Mouse (Mus musculus) MEL (cell line): Measurements from ENCODE around the gene Ptpn11.

Experiments used
- CTCF ChIP-seq, 3 experiments: IDR thresholded peaks in 2 of 3; conservative IDR thresholded peaks in 1 of 3; 2 replicates each; pipeline ENCODE4 v1.5.1; 2011 to 2012; ENCODE audit warnings: low read length in 3 of 3, low read depth in 2 of 3, mild to moderate bottlenecking in 2 of 3, improper control_type of control experiment in 1 of 3, inconsistent platforms in 1 of 3, mixed read lengths in 1 of 3, moderate library complexity in 1 of 3; ENCODE audit not compliant: control insufficient read depth in 1 of 3, insufficient read depth in 1 of 3, poor library complexity in 1 of 3, severe bottlenecking in 1 of 3
- E2F4 ChIP-seq: IDR thresholded peaks from 2 replicates; pipeline ENCODE4 v1.6.1; 2011; ENCODE audit warnings: low read depth, low read length, improper control_type of control experiment, borderline replicate concordance
- EP300 ChIP-seq, 2 experiments: IDR thresholded peaks; 2 replicates each; pipeline ENCODE4 v1.6.1; 2011; ENCODE audit warnings: improper control_type of control experiment in 2 of 2, low read length in 2 of 2, low read depth in 1 of 2, mild to moderate bottlenecking in 1 of 2
- GABPA ChIP-seq: IDR thresholded peaks from 2 replicates; pipeline ENCODE4 v1.6.1; 2012; ENCODE audit warnings: low read depth, mild to moderate bottlenecking, inconsistent platforms, low read length, improper control_type of control experiment, moderate library complexity
- GATA1 ChIP-seq: IDR thresholded peaks from 2 replicates; pipeline ENCODE4 v1.6.1; 2011; ENCODE audit warnings: low read depth, low read length, improper control_type of control experiment
- MEF2A ChIP-seq: IDR thresholded peaks from 2 replicates; pipeline ENCODE4 v1.6.1; 2014; ENCODE audit warnings: low read depth, mild to moderate bottlenecking, inconsistent platforms, low read length, improper control_type of control experiment; ENCODE audit not compliant: poor library complexity, insufficient replicate concordance, severe bottlenecking; ENCODE audit errors: extremely low read depth
- NELFE ChIP-seq: IDR thresholded peaks from 2 replicates; pipeline ENCODE4 v1.6.1; 2011; ENCODE audit warnings: low read depth, low read length, improper control_type of control experiment
- POLR2A ChIP-seq, 2 experiments: IDR thresholded peaks; 2 replicates each; pipeline ENCODE4 v1.6.1; 2011 to 2012; ENCODE audit warnings: low read length in 2 of 2, mild to moderate bottlenecking in 2 of 2, control low read depth in 1 of 2, improper control_type of control experiment in 1 of 2, low read depth in 1 of 2, moderate library complexity in 1 of 2; ENCODE audit not compliant: control insufficient read depth in 1 of 2, insufficient read depth in 1 of 2, poor library complexity in 1 of 2
- SIN3A ChIP-seq: IDR thresholded peaks from 2 replicates; pipeline ENCODE4 v1.6.1; 2012; ENCODE audit warnings: low read length, improper control_type of control experiment, inconsistent platforms
- TAL1 ChIP-seq: IDR thresholded peaks from 2 replicates; pipeline ENCODE4 v1.6.1; 2012; ENCODE audit warnings: mild to moderate bottlenecking, inconsistent platforms, low read length, moderate library complexity, mixed read lengths
- TCF12 ChIP-seq: IDR thresholded peaks from 2 replicates; pipeline ENCODE4 v1.6.1; 2014; ENCODE audit warnings: low read depth, mild to moderate bottlenecking, inconsistent platforms, low read length, improper control_type of control experiment, moderate library complexity
- USF2 ChIP-seq, 2 experiments: IDR thresholded peaks; 2 replicates each; pipeline ENCODE4 v1.6.1; 2011 to 2012; ENCODE audit warnings: improper control_type of control experiment in 2 of 2, low read length in 2 of 2, borderline replicate concordance in 1 of 2, inconsistent platforms in 1 of 2, low read depth in 1 of 2, mild to moderate bottlenecking in 1 of 2; ENCODE audit not compliant: insufficient read depth in 1 of 2
- ZC3H11A ChIP-seq: IDR thresholded peaks from 2 replicates; pipeline ENCODE4 v1.6.1; 2012; ENCODE audit warnings: low read depth, mild to moderate bottlenecking, inconsistent platforms, low read length, improper control_type of control experiment
- ZNF384 ChIP-seq: IDR thresholded peaks from 2 replicates; pipeline ENCODE4 v1.6.1; 2012; ENCODE audit warnings: low read depth, mild to moderate bottlenecking, inconsistent platforms, low read length, improper control_type of control experiment

DNA sequence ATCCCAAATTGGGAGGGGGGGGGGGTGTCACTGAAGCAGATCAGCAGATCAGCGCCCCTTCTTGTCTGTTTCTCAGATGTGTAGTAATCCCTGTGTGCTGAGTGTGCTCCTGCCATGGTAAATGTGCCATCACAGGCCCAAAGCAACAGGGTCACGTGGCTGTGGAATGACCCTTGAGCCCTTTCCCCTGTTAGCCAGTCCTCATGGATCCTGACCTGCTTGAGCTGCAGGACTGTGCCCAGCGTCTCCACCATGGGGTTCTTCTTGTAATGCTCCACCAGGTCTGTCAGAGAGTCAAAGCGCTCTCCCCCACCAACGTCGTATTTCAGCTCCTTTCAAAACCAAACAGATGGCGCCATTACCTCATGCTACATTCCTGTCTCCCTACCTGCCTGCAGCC is 28.3 kb downstream of the Ptpn11 start:
- TF ChIP-seq ZNF384 (no peak), CTCF (IDR thresholded peaks at IDR 0.05 in 2 of 3, conservative IDR thresholded peaks at IDR 0.05 in 1 of 3; ENCODE audit: control insufficient read depth in 1 of 3, insufficient read depth in 1 of 3, low read depth in 2 of 3, low read length in 3 of 3, poor library complexity in 1 of 3, severe bottlenecking in 1 of 3) (no peak), TAL1 (no peak), NELFE (no peak), SIN3A (no peak), GABPA (no peak), MEF2A (no peak), POLR2A (IDR thresholded peaks at IDR 0.05; ENCODE audit: control insufficient read depth in 1 of 2, insufficient read depth in 1 of 2, low read depth in 1 of 2, low read length in 2 of 2, poor library complexity in 1 of 2) (no peak), ZC3H11A (no peak), EP300 (IDR thresholded peaks at IDR 0.05; ENCODE audit: low read depth in 1 of 2, low read length in 2 of 2) (no peak), GATA1 (no peak), TCF12 (no peak), E2F4 (no peak), USF2 (IDR thresholded peaks at IDR 0.05; ENCODE audit: borderline replicate concordance in 1 of 2, insufficient read depth in 1 of 2, low read depth in 1 of 2, low read length in 2 of 2) (no peak)
